Mouse (Mus musculus): Measurements from ENCODE around the gene Zxdb.
"Not testable (repeated sequence)": the region's sequence is repeated elsewhere in the genome, so short reads cannot be mapped to it uniquely, and the experiment has no call there.

DNA sequence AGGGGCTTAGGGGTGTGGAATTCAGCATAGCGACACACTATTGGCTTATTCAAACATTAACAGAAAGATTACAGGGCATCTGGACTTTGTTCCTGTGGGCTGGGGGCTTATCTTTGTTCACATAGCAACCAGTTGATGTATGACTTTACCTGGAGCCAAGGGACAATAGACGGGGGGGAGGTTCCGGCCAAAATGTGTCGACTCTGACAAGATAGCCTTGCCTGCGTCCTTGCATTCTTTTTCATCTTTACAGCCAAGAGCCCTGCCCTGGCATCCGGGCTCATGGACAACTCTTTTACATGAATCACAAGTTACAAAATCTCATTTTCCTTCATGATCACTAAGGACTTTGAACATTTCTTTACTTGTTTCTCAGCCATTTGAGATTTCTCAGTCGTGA lies 17.7 kb upstream of the Zxdb start:
- TF ChIP-seq CTCF (conservative IDR thresholded peaks at IDR 0.05; ENCODE audit: insufficient read depth, insufficient read length, low read depth, low read length); POLR2A (IDR thresholded peaks at IDR 0.05; ENCODE audit: low read depth, low read length): not testable (repeated sequence)
